Mouse (Mus musculus): ENCODE measurements around the gene Rasal2. TPM values are rescaled to one million over a fixed set of nuclear protein-coding genes. Genes with fewer than 3 reads are reported as not detected.

Gene Rasal2
- total RNA-seq, 1 experiment from 2014 or later: 1.4 TPM

GRCm38 (mm10) chr1:157101122-157101865 is 311.1 kb downstream of the Rasal2 start:
- ATAC-seq (ENCODE audit: extremely low read depth, insufficient number of reproducible peaks, low FRiP score, poor library complexity, severe bottlenecking): peak; percentile 39; the same call in 1 of the 2 replicates

- 0 out of 2 replicates have a peak, but pooled peaks have one; percentile 13 for ATAC-seq (ENCODE audit: extremely low read depth, insufficient number of reproducible peaks, low FRiP score, poor library complexity, severe bottlenecking)
These were observed 316.9 kb downstream of the Rasal2 start for GRCm38 (mm10) chr1:157095534-157095933.

GRCm38 (mm10) chr1:157092622-157093021 is 319.8 kb downstream of the Rasal2 start:
- ATAC-seq (ENCODE audit: extremely low read depth, insufficient number of reproducible peaks, low FRiP score, poor library complexity, severe bottlenecking): no peak

- ATAC-seq (ENCODE audit: extremely low read depth, insufficient number of reproducible peaks, low FRiP score, poor library complexity, severe bottlenecking): no peak
These were observed 320.3 kb downstream of the Rasal2 start for GRCm38 (mm10) chr1:157092140-157092539.

GRCm38 (mm10) chr1:157090835-157091234 is 321.6 kb downstream of the Rasal2 start:
- ATAC-seq (ENCODE audit: extremely low read depth, insufficient number of reproducible peaks, low FRiP score, poor library complexity, severe bottlenecking): no peak

GRCm38 (mm10) chr1:157086097-157086994 is 326.0 kb downstream of the Rasal2 start:
- ATAC-seq (ENCODE audit: extremely low read depth, insufficient number of reproducible peaks, low FRiP score, poor library complexity, severe bottlenecking): no peak

Other genes starting within 250 kb of the Rasal2 start
- gene Cryzl2, start 46.0 kb upstream of the Rasal2 start, total RNA-seq (2017): 0.93 and 4.8 TPM in 2 replicates
- 0.12 and 0.37 TPM in 2 replicates for gene Sec16b, start 94.1 kb upstream of the Rasal2 start, total RNA-seq (2017)